Mouse (Mus musculus) heart, adult 2 months (tissue): ENCODE data around the gene Lhx4.

Experiments used
- CTCF ChIP-seq: fragments of 200-600 bp; IDR thresholded peaks from 2 replicates; pipeline ENCODE4 v1.8.1; 2022; ENCODE audit warnings: antibody characterized with exemption, mild to moderate bottlenecking, moderate library complexity
- EP300 ChIP-seq: fragments of 200-500 bp; IDR thresholded peaks from 2 replicates; pipeline ENCODE4 v1.6.1; 2011; ENCODE audit warnings: low read depth, low read length, control low read depth; ENCODE audit not compliant: insufficient read depth

DNA sequence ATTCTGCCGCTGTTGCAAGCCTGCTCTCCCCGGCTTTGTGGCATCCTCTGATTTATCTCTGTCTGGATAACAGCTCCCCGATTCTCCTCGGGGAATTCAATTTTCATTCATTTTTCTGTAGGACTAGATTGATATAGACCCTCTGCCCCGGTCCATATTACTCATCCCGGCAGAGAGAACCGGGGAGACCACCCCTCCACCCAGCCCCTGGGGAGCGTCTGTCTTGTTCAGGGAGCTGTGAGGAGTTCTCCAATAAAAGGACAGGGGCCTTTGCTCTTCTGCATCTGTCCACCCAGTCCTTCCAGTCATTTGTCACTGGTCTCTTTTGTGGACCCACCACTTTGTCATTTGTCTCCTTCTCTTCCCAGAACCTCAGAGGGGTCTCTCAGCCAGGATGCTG, 4.5 kb downstream of the Lhx4 start:
- no peak for TF ChIP-seq EP300
- no peak for TF ChIP-seq CTCF
